In genomic region chr3:87838622-87839021, GRCm38 (mm10) we compare ENCODE assay signal across 10 mouse cellular contexts. TPM values are rescaled to one million over a fixed set of nuclear protein-coding genes. Genes with fewer than 3 reads are reported as not detected.
DNase-seq lines count a peak whose midpoint lies in the region; ATAC-seq and TF ChIP-seq lines count a peak whose summit lies in the region.
"Had no signal": no experiment of that assay in that cellular context is flagged by ENCODE, and none has a peak within 500 bp of the region (broad histone marks: within the 10 kb centered on the region; RNA-seq: fewer than 3 reads in every experiment).

No protein-coding gene starts in this region.

- H3K4me1 ChIP-seq in midbrain, embryonic 11.5 days (ENCODE audit: control insufficient read depth, insufficient read depth, low read length) = no peaks in the 10 kb centered on the region
- no peaks in the 10 kb centered on the region for H3K4me1 ChIP-seq in midbrain, embryonic 13.5 days (replicated peaks)
- no peaks in the 10 kb centered on the region for H3K4me1 ChIP-seq in embryonic fibroblast, embryonic 13.5 days (ENCODE audit: control insufficient read depth, insufficient read depth, low read length)
- H3K4me1 ChIP-seq in kidney, embryonic 16.5 days (ENCODE audit: insufficient read depth, low read length) = no peaks in the 10 kb centered on the region
- H3K4me1 ChIP-seq in liver, postnatal 0 days (ENCODE audit: insufficient read depth) = no peaks in the 10 kb centered on the region
- H3K4me1 ChIP-seq: heart, embryonic 13.5 days; stomach, embryonic 15.5 days had no signal

- no peaks in the 10 kb centered on the region for H3K36me3 ChIP-seq in midbrain, embryonic 11.5 days (ENCODE audit: control insufficient read depth, insufficient read depth, low read length)
- H3K36me3 ChIP-seq in midbrain, embryonic 13.5 days = no peaks in the 10 kb centered on the region
- no peaks in the 10 kb centered on the region for H3K36me3 ChIP-seq in kidney, embryonic 16.5 days (ENCODE audit: insufficient read depth, low read length)
- no peaks in the 10 kb centered on the region for H3K36me3 ChIP-seq in liver, postnatal 0 days (replicated peaks; ENCODE audit: insufficient read depth, low read length)
- H3K36me3 ChIP-seq: heart, embryonic 13.5 days; stomach, embryonic 15.5 days had no signal

- no peak for TF ChIP-seq POLR2A in embryonic fibroblast, embryonic 13.5 days (IDR thresholded peaks at IDR 0.05; ENCODE audit: low read depth, low read length)

- WGBS in midbrain, embryonic 11.5 days = 3% methylated on average over 4 of the region's 4 CpGs
- 4% methylated on average over 4 of the region's 4 CpGs for WGBS in midbrain, embryonic 13.5 days
- 2% methylated on average over 4 of the region's 4 CpGs for WGBS in kidney, embryonic 16.5 days
- WGBS in liver, postnatal 0 days (ENCODE audit: insufficient replicate concordance) = 6% methylated on average over 4 of the region's 4 CpGs

- H3K9me3 ChIP-seq in midbrain, embryonic 11.5 days (ENCODE audit: control insufficient read depth, low read length) = no peaks in the 10 kb centered on the region
- no peaks in the 10 kb centered on the region for H3K9me3 ChIP-seq in midbrain, embryonic 13.5 days
- no peaks in the 10 kb centered on the region for H3K9me3 ChIP-seq in kidney, embryonic 16.5 days (ENCODE audit: low read length)
- no peaks in the 10 kb centered on the region for H3K9me3 ChIP-seq in liver, postnatal 0 days (ENCODE audit: low read length)
- H3K9me3 ChIP-seq: heart, embryonic 13.5 days; stomach, embryonic 15.5 days had no signal

- H3K4me3 ChIP-seq in midbrain, embryonic 11.5 days (ENCODE audit: low read depth, low read length) = no peak overlapping the region
- H3K4me3 ChIP-seq in midbrain, embryonic 13.5 days (replicated peaks) = no peak overlapping the region
- H3K4me3 ChIP-seq in embryonic fibroblast, embryonic 13.5 days (ENCODE audit: insufficient read depth, low read length) = no peak overlapping the region
- no peak overlapping the region for H3K4me3 ChIP-seq in kidney, embryonic 16.5 days (ENCODE audit: low read length)
- H3K4me3 ChIP-seq in liver, postnatal 0 days (ENCODE audit: low read depth, low read length) = no peak overlapping the region
- H3K4me3 ChIP-seq: heart, embryonic 13.5 days; stomach, embryonic 15.5 days had no signal

- H3K4me2 ChIP-seq in midbrain, embryonic 11.5 days = no peak overlapping the region
- no peak overlapping the region for H3K4me2 ChIP-seq in midbrain, embryonic 13.5 days (replicated peaks)
- H3K4me2 ChIP-seq in kidney, embryonic 16.5 days (replicated peaks; ENCODE audit: low read depth, low read length) = no peak overlapping the region
- no peak overlapping the region for H3K4me2 ChIP-seq in liver, postnatal 0 days (ENCODE audit: low read depth, low read length)
- H3K4me2 ChIP-seq: heart, embryonic 13.5 days; stomach, embryonic 15.5 days had no signal

- H3K27me3 ChIP-seq in midbrain, embryonic 11.5 days (ENCODE audit: control insufficient read depth, insufficient read depth, low read length) = no peaks in the 10 kb centered on the region
- H3K27me3 ChIP-seq in midbrain, embryonic 13.5 days = no peaks in the 10 kb centered on the region
- H3K27me3 ChIP-seq in kidney, embryonic 16.5 days (ENCODE audit: insufficient read depth, low read length) = no peaks in the 10 kb centered on the region
- H3K27me3 ChIP-seq in liver, postnatal 0 days (ENCODE audit: insufficient read depth, low read length) = no peaks in the 10 kb centered on the region
- H3K27me3 ChIP-seq: stomach, embryonic 15.5 days had no signal

- no peak overlapping the region for H3K9ac ChIP-seq in midbrain, embryonic 11.5 days (ENCODE audit: low read length)
- no peak overlapping the region for H3K9ac ChIP-seq in midbrain, embryonic 13.5 days (replicated peaks)
- H3K9ac ChIP-seq in kidney, embryonic 16.5 days (replicated peaks; ENCODE audit: low read length) = no peak overlapping the region
- H3K9ac ChIP-seq in liver, postnatal 0 days (replicated peaks) = no peak overlapping the region
- H3K9ac ChIP-seq: heart, embryonic 13.5 days; stomach, embryonic 15.5 days had no signal

- ATAC-seq in midbrain, embryonic 11.5 days (ENCODE audit: low FRiP score) = no peak
- ATAC-seq in midbrain, embryonic 13.5 days = no peak
- 0 out of 2 replicates have a peak, but pooled peaks have one; percentile 39 for ATAC-seq in kidney, embryonic 16.5 days (ENCODE audit: low FRiP score, low TSS enrichment)
- no peak for ATAC-seq in liver, postnatal 0 days

- no peak for TF ChIP-seq EP300 in liver, postnatal 0 days (IDR thresholded peaks at IDR 0.05; ENCODE audit: low read depth)

- H3K27ac ChIP-seq in midbrain, embryonic 11.5 days (ENCODE audit: low read depth, low read length) = no peak overlapping the region
- no peak overlapping the region for H3K27ac ChIP-seq in midbrain, embryonic 13.5 days
- no peak overlapping the region for H3K27ac ChIP-seq in embryonic fibroblast, embryonic 13.5 days (ENCODE audit: insufficient read depth, low read length)
- H3K27ac ChIP-seq in kidney, embryonic 16.5 days (ENCODE audit: low read length) = no peak overlapping the region
- H3K27ac ChIP-seq in liver, postnatal 0 days (ENCODE audit: low read depth) = no peak overlapping the region
- H3K27ac ChIP-seq: heart, embryonic 13.5 days; stomach, embryonic 15.5 days had no signal

- peak; percentile 79; the same call in 1 of the 2 replicates for TF ChIP-seq CTCF in embryonic fibroblast, embryonic 13.5 days (IDR thresholded peaks at IDR 0.05; ENCODE audit: borderline replicate concordance, insufficient read depth, low read length)
- TF ChIP-seq CTCF in liver, postnatal 0 days (IDR thresholded peaks at IDR 0.05; ENCODE audit: low read depth) = peak; percentile 93

- peak; percentile 99 for DNase-seq in midbrain, embryonic 11.5 days (ENCODE audit: low spot score, missing footprints)
- DNase-seq in adrenal gland, postnatal 4 days (ENCODE audit: low spot score in 2 of 2) = peak; percentile 38 to 62
- DNase-seq in liver, postnatal 0 days = peak; percentile 79
- peak; percentile 46 to 78 for DNase-seq in right cerebral cortex, postnatal 10 days (ENCODE audit: low spot score in 2 of 2)
- DNase-seq in urinary bladder, postnatal 10 days (ENCODE audit: low spot score) = peak; percentile 36

RNA-seq across cellular contexts. Expression of gene Sh2d2a, which starts 7.9 kb away (rescaled TPM):
- not detected in 2 replicates for polyA plus RNA-seq in midbrain, embryonic 11.5 days (2014; fragmentation: Nextera tagmentation; extraction: Ambion mirVana)
- polyA plus RNA-seq in midbrain, embryonic 13.5 days (2015; fragmentation: Nextera tagmentation; extraction: Ambion mirVana) = not detected in 2 replicates
- under 1 TPM; 0.25 to 0.51 TPM for total RNA-seq in adrenal gland, postnatal 4 days (2021)
- not detected in 2 replicates for polyA plus RNA-seq in embryonic fibroblast, embryonic 13.5 days (2011; ENCODE audit: insufficient read length, low read depth, missing spikeins)
- polyA plus RNA-seq in kidney, embryonic 16.5 days (2015; fragmentation: Nextera tagmentation; extraction: Ambion mirVana) = 0.09 TPM in 1 of 2 replicates, not detected in the other
- polyA plus RNA-seq in liver, postnatal 0 days (2015; fragmentation: Nextera tagmentation; extraction: Ambion mirVana) = 0.74 and 0.75 TPM in 2 replicates

RNA-seq across cellular contexts. Expression of gene Pear1, which starts 14.5 kb away (rescaled TPM):
- 5.4 and 6.9 TPM in 2 replicates for polyA plus RNA-seq in midbrain, embryonic 11.5 days (2014; fragmentation: Nextera tagmentation; extraction: Ambion mirVana)
- 4.8 and 7.1 TPM in 2 replicates for polyA plus RNA-seq in midbrain, embryonic 13.5 days (2015; fragmentation: Nextera tagmentation; extraction: Ambion mirVana)
- total RNA-seq in adrenal gland, postnatal 4 days (2021) = 10 to 100 TPM; 40.3 to 42.5 TPM
- 65.8 and 74.0 TPM in 2 replicates for polyA plus RNA-seq in embryonic fibroblast, embryonic 13.5 days (2011; ENCODE audit: insufficient read length, low read depth, missing spikeins)
- polyA plus RNA-seq in kidney, embryonic 16.5 days (2015; fragmentation: Nextera tagmentation; extraction: Ambion mirVana) = 60.2 and 62.9 TPM in 2 replicates
- 4.8 and 5.1 TPM in 2 replicates for polyA plus RNA-seq in liver, postnatal 0 days (2015; fragmentation: Nextera tagmentation; extraction: Ambion mirVana)

RNA-seq across cellular contexts. Expression of gene Insrr, which starts 41.9 kb away (rescaled TPM):
- 0.51 and 0.71 TPM in 2 replicates for polyA plus RNA-seq in midbrain, embryonic 11.5 days (2014; fragmentation: Nextera tagmentation; extraction: Ambion mirVana)
- 0.82 and 0.87 TPM in 2 replicates for polyA plus RNA-seq in midbrain, embryonic 13.5 days (2015; fragmentation: Nextera tagmentation; extraction: Ambion mirVana)
- total RNA-seq in adrenal gland, postnatal 4 days (2021) = 1 to 10 TPM; 2.1 to 5.8 TPM
- not detected in 2 replicates for polyA plus RNA-seq in embryonic fibroblast, embryonic 13.5 days (2011; ENCODE audit: insufficient read length, low read depth, missing spikeins)
- polyA plus RNA-seq in kidney, embryonic 16.5 days (2015; fragmentation: Nextera tagmentation; extraction: Ambion mirVana) = 2.7 and 2.8 TPM in 2 replicates
- not detected in 2 replicates for polyA plus RNA-seq in liver, postnatal 0 days (2015; fragmentation: Nextera tagmentation; extraction: Ambion mirVana)

RNA-seq across cellular contexts. Expression of gene Ntrk1, which starts 43.7 kb away (rescaled TPM):
- 2.4 and 3.2 TPM in 2 replicates for polyA plus RNA-seq in midbrain, embryonic 11.5 days (2014; fragmentation: Nextera tagmentation; extraction: Ambion mirVana)
- 2.4 and 2.5 TPM in 2 replicates for polyA plus RNA-seq in midbrain, embryonic 13.5 days (2015; fragmentation: Nextera tagmentation; extraction: Ambion mirVana)
- total RNA-seq in adrenal gland, postnatal 4 days (2021) = 10 to 100 TPM; 14.6 to 26.4 TPM
- not detected in 2 replicates for polyA plus RNA-seq in embryonic fibroblast, embryonic 13.5 days (2011; ENCODE audit: insufficient read length, low read depth, missing spikeins)
- 6.1 and 6.4 TPM in 2 replicates for polyA plus RNA-seq in kidney, embryonic 16.5 days (2015; fragmentation: Nextera tagmentation; extraction: Ambion mirVana)
- 0.47 and 0.53 TPM in 2 replicates for polyA plus RNA-seq in liver, postnatal 0 days (2015; fragmentation: Nextera tagmentation; extraction: Ambion mirVana)

RNA-seq across cellular contexts. Expression of gene Prcc, which starts 46.8 kb away (rescaled TPM):
- 18.4 and 20.4 TPM in 2 replicates for polyA plus RNA-seq in midbrain, embryonic 11.5 days (2014; fragmentation: Nextera tagmentation; extraction: Ambion mirVana)
- 13.8 and 15.6 TPM in 2 replicates for polyA plus RNA-seq in midbrain, embryonic 13.5 days (2015; fragmentation: Nextera tagmentation; extraction: Ambion mirVana)
- total RNA-seq in adrenal gland, postnatal 4 days (2021) = 10 to 100 TPM; 67.0 to 74.2 TPM
- 27.5 and 34.2 TPM in 2 replicates for polyA plus RNA-seq in embryonic fibroblast, embryonic 13.5 days (2011; ENCODE audit: insufficient read length, low read depth, missing spikeins)
- 13.3 and 13.8 TPM in 2 replicates for polyA plus RNA-seq in kidney, embryonic 16.5 days (2015; fragmentation: Nextera tagmentation; extraction: Ambion mirVana)
- polyA plus RNA-seq in liver, postnatal 0 days (2015; fragmentation: Nextera tagmentation; extraction: Ambion mirVana) = 4.4 and 4.5 TPM in 2 replicates

Comparison
In these comparisons a context has a peak if more than half of its experiments do, and no peak if none do; other contexts are left out.
1. DNase-seq: peak in every context shown above with its lines; median percentile 99 in midbrain, embryonic 11.5 days; 79 in liver, postnatal 0 days; 62 in right cerebral cortex, postnatal 10 days; 50 in adrenal gland, postnatal 4 days; 36 in urinary bladder, postnatal 10 days.